Mouse (Mus musculus) MEL-GATA-1-ER (cell line): ENCODE results near the gene 5730596B20Rik.

Source experiments
- DNase-seq: peaks from one replicate; pipeline ENCODE4 v3.0.0-alpha.2; 2012; ENCODE audit warnings: low read depth; ENCODE audit errors: extremely low read depth

The 5730596B20Rik gene

GRCm38 (mm10) chr6:52162093-52162380, 15.3 kb upstream of the 5730596B20Rik start:
- DNase-seq = no peak

- DNase-seq = no peak
These were observed 14.5 kb upstream of the 5730596B20Rik start for GRCm38 (mm10) chr6:52162611-52163365.

- DNase-seq = no peak
These were observed 13.8 kb upstream of the 5730596B20Rik start for GRCm38 (mm10) chr6:52163366-52164031.

- DNase-seq = no peak
These were observed 13.2 kb upstream of the 5730596B20Rik start for GRCm38 (mm10) chr6:52164051-52164625.

- no peak for DNase-seq
These were observed 12.5 kb upstream of the 5730596B20Rik start, which contains the start of gene Hoxa2 for GRCm38 (mm10) chr6:52164626-52165440. Gene Hoxa2 (minus strand): TSS chr6:52164831.

- DNase-seq = no peak
These were observed 11.6 kb upstream of the 5730596B20Rik start for GRCm38 (mm10) chr6:52165441-52166370.

GRCm38 (mm10) chr6:52166431-52167077, 10.7 kb upstream of the 5730596B20Rik start:
- DNase-seq = no peak

- DNase-seq = no peak
These were observed 10.1 kb upstream of the 5730596B20Rik start for GRCm38 (mm10) chr6:52167176-52167575.

GRCm38 (mm10) chr6:52167736-52168161, 9.5 kb upstream of the 5730596B20Rik start:
- DNase-seq = no peak

- DNase-seq = no peak
These were observed 8.9 kb upstream of the 5730596B20Rik start for GRCm38 (mm10) chr6:52168191-52169055.

GRCm38 (mm10) chr6:52169499-52170165, 7.7 kb upstream of the 5730596B20Rik start:
- no peak for DNase-seq

GRCm38 (mm10) chr6:52170166-52170897, 7.0 kb upstream of the 5730596B20Rik start:
- DNase-seq = no peak

GRCm38 (mm10) chr6:52170898-52171223, 6.4 kb upstream of the 5730596B20Rik start:
- DNase-seq = no peak

GRCm38 (mm10) chr6:52171331-52171730, 6.0 kb upstream of the 5730596B20Rik start:
- no peak for DNase-seq

- no peak for DNase-seq
These were observed 5.4 kb upstream of the 5730596B20Rik start for GRCm38 (mm10) chr6:52171938-52172337.

- no peak for DNase-seq
These were observed 4.8 kb upstream of the 5730596B20Rik start for GRCm38 (mm10) chr6:52172501-52172900.

- DNase-seq = no peak
These were observed 3.6 kb upstream of the 5730596B20Rik start for GRCm38 (mm10) chr6:52173648-52174047.
